Comparison of ENCODE assay signal across 23 mouse cellular contexts in the genomic region with DNA sequence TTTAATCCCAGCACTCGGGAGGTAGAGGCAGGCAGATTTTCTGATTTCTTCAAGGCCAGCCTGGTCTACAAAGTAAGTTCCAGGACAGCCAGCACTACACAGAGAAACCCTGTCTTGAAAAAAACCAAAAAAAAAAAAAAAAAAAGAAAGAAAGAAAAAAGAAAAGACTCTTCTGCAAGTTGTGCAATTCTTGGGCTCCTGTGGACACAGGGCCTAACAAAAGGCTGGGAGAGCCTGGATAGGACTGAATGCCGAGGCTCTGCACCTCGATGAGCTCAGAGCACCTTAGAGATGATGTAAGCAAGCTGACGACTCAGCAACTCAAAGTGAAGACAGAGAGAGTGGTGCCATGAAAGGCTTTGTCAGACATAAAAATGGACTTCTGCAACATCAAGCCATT. TPM values are rescaled to one million over a fixed set of nuclear protein-coding genes. Genes with fewer than 3 reads are reported as not detected.
"Had no signal": no experiment of that assay in that cellular context is flagged by ENCODE, and none has a peak within 500 bp of the region (broad histone marks: within the 10 kb centered on the region; RNA-seq: fewer than 3 reads in every experiment).

No protein-coding gene starts in this region.

- H3K27ac ChIP-seq: intestine, embryonic 15.5 days; liver, embryonic 14.5 days; neural tube, embryonic 13.5 days had no signal

- H3K9me3 ChIP-seq: intestine, embryonic 15.5 days; kidney, embryonic 15.5 days; megakaryocyte, embryonic 14.5 days; midbrain, embryonic 10.5 days; neural tube, embryonic 13.5 days; stomach, embryonic 15.5 days had no signal

- H3K27me3 ChIP-seq: intestine, embryonic 15.5 days; kidney, embryonic 15.5 days; megakaryocyte, embryonic 14.5 days; neural tube, embryonic 13.5 days; stomach, embryonic 15.5 days had no signal

- H3K4me2 ChIP-seq: intestine, embryonic 15.5 days; kidney, embryonic 15.5 days; lung, embryonic 14.5 days; neural tube, embryonic 13.5 days; stomach, embryonic 15.5 days had no signal

- DNase-seq: kidney, adult 11 months; kidney, adult 8-10 months; kidney, postnatal 14 days; left cerebral cortex, postnatal 4 days; liver, postnatal 0 days; lung, embryonic 14.5 days; lung, postnatal 10 days; lung, postnatal 36 days; midbrain, embryonic 14.5 days; retina, postnatal 1 day; right cerebral cortex, postnatal 25 days; spleen, adult 18-20 months; thymus, postnatal 14 days; thymus, postnatal 4 days had no signal

- H3K9ac ChIP-seq: intestine, embryonic 15.5 days; kidney, embryonic 15.5 days; liver, embryonic 14.5 days; liver, postnatal 0 days; lung, embryonic 14.5 days; neural tube, embryonic 13.5 days; stomach, embryonic 15.5 days had no signal

- ATAC-seq: liver, postnatal 0 days had no signal

- H3K4me3 ChIP-seq: intestine, embryonic 15.5 days; kidney, embryonic 15.5 days; megakaryocyte, embryonic 14.5 days; midbrain, embryonic 10.5 days; neural tube, embryonic 13.5 days; stomach, embryonic 15.5 days had no signal

- H3K4me1 ChIP-seq: megakaryocyte, embryonic 14.5 days; stomach, embryonic 15.5 days had no signal

RNA-seq across cellular contexts. Expression of a gene that starts 22.8 kb away (rescaled TPM):
- total RNA-seq: liver, adult 2 months; neutrophil, adult 5-6 weeks had no signal
- polyA plus RNA-seq: liver, adult 2 months; liver, embryonic 14.5 days; liver, postnatal 0 days had no signal
